21 mouse cellular contexts compared by ENCODE assay signal in the genomic region with DNA sequence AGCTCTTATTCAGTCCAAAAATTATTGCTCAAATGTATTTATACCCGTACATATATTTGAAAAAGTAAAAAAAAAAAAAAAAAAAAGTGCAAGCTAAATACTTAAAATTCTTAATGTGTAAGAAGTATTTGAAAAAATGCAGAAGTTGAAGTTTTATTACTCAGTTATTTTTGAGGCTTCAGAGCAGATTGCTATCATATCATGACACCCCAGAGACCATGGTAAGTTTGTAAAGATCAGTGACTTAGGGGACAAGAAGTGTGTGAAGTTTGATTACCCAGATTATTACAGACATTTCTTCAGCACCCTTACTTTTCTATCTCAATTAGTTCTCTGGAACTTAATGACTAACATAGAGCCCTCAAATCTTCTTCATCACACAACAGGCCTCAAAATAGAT. TPM values are rescaled to one million over a fixed set of nuclear protein-coding genes. Genes with fewer than 3 reads are reported as not detected.
DNase-seq lines count a peak whose midpoint lies in the region; TF ChIP-seq lines count a peak whose summit lies in the region.
"Had no signal": no experiment of that assay in that cellular context is flagged by ENCODE, and none has a peak within 500 bp of the region (broad histone marks: within the 10 kb centered on the region; RNA-seq: fewer than 3 reads in every experiment).

No protein-coding gene starts in this region.

- no peak for TF ChIP-seq CTCF in MEL (IDR thresholded peaks at IDR 0.05 in 2 of 3, conservative IDR thresholded peaks at IDR 0.05 in 1 of 3; ENCODE audit: control insufficient read depth in 1 of 3, insufficient read depth in 1 of 3, low read depth in 2 of 3, low read length in 3 of 3, poor library complexity in 1 of 3, severe bottlenecking in 1 of 3)
- TF ChIP-seq CTCF in thymus, adult 2 months (IDR thresholded peaks at IDR 0.05; ENCODE audit: borderline replicate concordance, control insufficient read depth, extremely low read depth, insufficient read depth, low read length, poor library complexity), result no peak

- peaks cover 0 to 13% of the 10 kb centered on the region in 2 experiments; a peak in 2 of 4 replicates for H3K36me3 ChIP-seq in MEL (ENCODE audit: control insufficient read depth in 1 of 2, insufficient read depth in 2 of 2, low read length in 2 of 2)
- H3K36me3 ChIP-seq in thymus, adult 2 months (ENCODE audit: control insufficient read depth, insufficient read depth, low read length), result no peaks in the 10 kb centered on the region
- H3K36me3 ChIP-seq: G1E had no signal

- 0 out of 2 replicates have a peak overlapping the region, but pooled peaks have one; percentile 19 for H3K27ac ChIP-seq in MEL (ENCODE audit: control insufficient read depth, low read depth, low read length)
- no peak overlapping the region for H3K27ac ChIP-seq in thymus, adult 2 months (ENCODE audit: control insufficient read depth, insufficient read depth, low read length)

- H3K9me3 ChIP-seq in MEL (replicated peaks; ENCODE audit: insufficient read depth, low read length), result no peaks in the 10 kb centered on the region

- no peak overlapping the region for H3K4me3 ChIP-seq in MEL (ENCODE audit: control insufficient read depth in 1 of 2, insufficient read depth in 1 of 2, low read depth in 2 of 2, low read length in 2 of 2)
- H3K4me3 ChIP-seq in thymus, adult 2 months (ENCODE audit: control insufficient read depth, insufficient read depth, low read length), result no peak overlapping the region

- peak; percentile 89 to 96 for TF ChIP-seq EP300 in MEL (IDR thresholded peaks at IDR 0.05; ENCODE audit: low read depth in 1 of 2, low read length in 2 of 2)

- no peak for TF ChIP-seq RAD21 in MEL (IDR thresholded peaks at IDR 0.05; ENCODE audit: low read depth, low read length)

- no peak overlapping the region for H3K9ac ChIP-seq in MEL (ENCODE audit: control insufficient read depth, low read depth, low read length, poor library complexity, severe bottlenecking)

- H3K4me1 ChIP-seq in MEL (ENCODE audit: control insufficient read depth in 1 of 2, insufficient read depth in 2 of 2, low read length in 2 of 2), result peaks cover 5 to 12% of the 10 kb centered on the region in 2 experiments
- H3K4me1 ChIP-seq in thymus, adult 2 months (replicated peaks; ENCODE audit: control insufficient read depth, insufficient read depth, low read length), result no peaks in the 10 kb centered on the region

- H3K27me3 ChIP-seq in MEL (ENCODE audit: control insufficient read depth in 1 of 2, insufficient read depth in 2 of 2, low read length in 2 of 2), result no peaks in the 10 kb centered on the region
- no peaks in the 10 kb centered on the region for H3K27me3 ChIP-seq in thymus, adult 2 months (ENCODE audit: control insufficient read depth, insufficient read depth, low read length)
- H3K27me3 ChIP-seq: CH12.LX, Patski had no signal

- DNase-seq in MEL (ENCODE audit: low read depth, low spot score), result peak; percentile 80
- peak; percentile 41 for DNase-seq in MEL-GATA-1-ER (ENCODE audit: extremely low read depth, low read depth)
- no peak for DNase-seq in heart, postnatal 36 days
- no peak for DNase-seq in thymus, adult 2 months
- DNase-seq: adrenal gland, adult 2 months; adrenal gland, adult 8-10 months; adrenal gland, postnatal 10 days; adrenal gland, postnatal 14 days; adrenal gland, postnatal 25 days; adrenal gland, postnatal 36 days; B cell, adult 2 months; cerebellum, adult 11 months; cerebellum, adult 11-12 months; cerebellum, adult 18-20 months; cerebellum, adult 2 months; cerebellum, adult 8-10 months had no signal

- WGBS in thymus, adult 2 months, result 100% methylated on average over 1 of the region's 1 CpGs

- intact Hi-C loops in heart, postnatal 36 days (cut with DNase I), result no loop called here

- no peak for TF ChIP-seq POLR2A in MEL (IDR thresholded peaks at IDR 0.05; ENCODE audit: control insufficient read depth in 1 of 2, insufficient read depth in 1 of 2, low read depth in 1 of 2, low read length in 2 of 2, poor library complexity in 1 of 2)
- no peak for TF ChIP-seq POLR2A in thymus, adult 2 months (IDR thresholded peaks at IDR 0.05; ENCODE audit: control insufficient read depth, extremely low read depth, insufficient read depth, low read length, poor library complexity)

- H3K79me2 ChIP-seq in MEL (ENCODE audit: control insufficient read depth, insufficient read depth, low read length, poor library complexity), result no peaks in the 10 kb centered on the region

TF ChIP-seq in MEL, 35 proteins besides CTCF, POLR2A, EP300 and RAD21:
- TF ChIP-seq TAL1 (IDR thresholded peaks at IDR 0.05; ENCODE audit: low read length) (peak; percentile 22; the same call in 1 of the 2 replicates), NRF1 (IDR thresholded peaks at IDR 0.05; ENCODE audit: insufficient read depth, low read depth, low read length, poor library complexity, severe bottlenecking) (no peak), USF1 (IDR thresholded peaks at IDR 0.05; ENCODE audit: low read depth, low read length) (no peak), BHLHE40 (IDR thresholded peaks at IDR 0.05; ENCODE audit: borderline replicate concordance, low read depth, low read length) (peak; percentile 37; the same call in 1 of the 2 replicates), MXI1 (IDR thresholded peaks at IDR 0.05; ENCODE audit: low read depth, low read length) (0 out of 2 replicates have a peak, but pooled peaks have one; percentile 29), CHD1 (IDR thresholded peaks at IDR 0.05; ENCODE audit: low read depth, low read length) (no peak), ZNF384 (IDR thresholded peaks at IDR 0.05; ENCODE audit: low read depth, low read length) (peak; percentile 93), MAZ (IDR thresholded peaks at IDR 0.05; ENCODE audit: low read depth, low read length) (no peak), ETS1 (IDR thresholded peaks at IDR 0.05; ENCODE audit: low read depth, low read length) (peak; percentile 71), SMC3 (IDR thresholded peaks at IDR 0.05; ENCODE audit: low read depth, low read length) (no peak), ZMIZ1 (IDR thresholded peaks at IDR 0.05; ENCODE audit: low read depth, low read length) (no peak), ELF1 (IDR thresholded peaks at IDR 0.05; ENCODE audit: low read depth, low read length) (no peak), E2F4 (IDR thresholded peaks at IDR 0.05; ENCODE audit: borderline replicate concordance, low read depth, low read length) (no peak), CHD2 (IDR thresholded peaks at IDR 0.05; ENCODE audit: low read length) (no peak), TCF12 (IDR thresholded peaks at IDR 0.05; ENCODE audit: low read depth, low read length) (peak; percentile 93), MYB (IDR thresholded peaks at IDR 0.05; ENCODE audit: low read depth, low read length) (no peak; the same call in 1 of the 2 replicates), MEF2A (IDR thresholded peaks at IDR 0.05; ENCODE audit: extremely low read depth, insufficient replicate concordance, low read depth, low read length, poor library complexity, severe bottlenecking) (peak; percentile 65; the same call in 1 of the 2 replicates), JUND (IDR thresholded peaks at IDR 0.05; ENCODE audit: low read depth, low read length) (no peak), MAX (IDR thresholded peaks at IDR 0.05; ENCODE audit: low read length) (no peak), USF2 (IDR thresholded peaks at IDR 0.05; ENCODE audit: borderline replicate concordance in 1 of 2, insufficient read depth in 1 of 2, low read depth in 1 of 2, low read length in 2 of 2) (no peak), UBTF (IDR thresholded peaks at IDR 0.05; ENCODE audit: borderline replicate concordance, insufficient read depth, low read depth, low read length) (no peak), KAT2A (conservative IDR thresholded peaks at IDR 0.05; ENCODE audit: low read depth, low read length) (no peak; the same call in 1 of the 2 replicates), MAFK (IDR thresholded peaks at IDR 0.05; ENCODE audit: borderline replicate concordance, low read depth, low read length) (no peak), POLR2AphosphoS5 (IDR thresholded peaks at IDR 0.05; ENCODE audit: borderline replicate concordance, low read depth, low read length) (no peak), GATA1 (IDR thresholded peaks at IDR 0.05; ENCODE audit: low read depth, low read length) (peak; percentile 92), GABPA (IDR thresholded peaks at IDR 0.05; ENCODE audit: low read depth, low read length) (no peak), POLR2AphosphoS2 (IDR thresholded peaks at IDR 0.05; ENCODE audit: low read length) (no peak), HCFC1 (IDR thresholded peaks at IDR 0.05; ENCODE audit: low read depth, low read length) (no peak), RCOR1 (IDR thresholded peaks at IDR 0.05; ENCODE audit: low read depth, low read length) (peak; percentile 88), TBP (IDR thresholded peaks at IDR 0.05; ENCODE audit: low read depth, low read length) (no peak), NELFE (IDR thresholded peaks at IDR 0.05; ENCODE audit: low read depth, low read length) (no peak), SIN3A (IDR thresholded peaks at IDR 0.05; ENCODE audit: low read length) (no peak), ZKSCAN1 (IDR thresholded peaks at IDR 0.05; ENCODE audit: low read depth, low read length) (no peak), ZC3H11A (IDR thresholded peaks at IDR 0.05; ENCODE audit: low read depth, low read length) (no peak), MYC (IDR thresholded peaks at IDR 0.05; ENCODE audit: low read depth, low read length) (0 out of 2 replicates have a peak, but pooled peaks have one; percentile 26)

RNA-seq across cellular contexts. Expression of gene Kcnt2, which starts 58.3 kb away (rescaled TPM):
- not detected in 2 replicates for total RNA-seq in MEL (2012; rRNA removed)
- not detected for polyA plus RNA-seq in MEL (2012; ENCODE audit: insufficient read depth in 1 of 2, insufficient read length in 2 of 2, low read depth in 1 of 2, low replicate concordance in 2 of 2, missing spikeins in 1 of 2)
- total RNA-seq in heart, postnatal 36 days (2021), result 1 to 10 TPM; 3.5 to 4.0 TPM
- polyA plus RNA-seq in thymus, adult 2 months (2012; rRNA removed), result 0.03 and 0.05 TPM in 2 replicates
- total RNA-seq: CH12.LX had no signal
- polyA plus RNA-seq: activated CD4-positive, CD25-positive, alpha-beta regulatory T cell, adult 4 months; CD4-positive, CD25-positive, alpha-beta regulatory T cell, adult 4 months; G1E; Patski had no signal

Comparison
In these comparisons a context has a peak if more than half of its experiments do, and no peak if none do; other contexts are left out.
1. DNase-seq: peak in MEL (single experiment) and MEL-GATA-1-ER (single experiment); none in heart, postnatal 36 days (0 of 2) and thymus, adult 2 months (single experiment).